9 mouse cellular contexts compared by ENCODE assay signal in the genomic region with DNA sequence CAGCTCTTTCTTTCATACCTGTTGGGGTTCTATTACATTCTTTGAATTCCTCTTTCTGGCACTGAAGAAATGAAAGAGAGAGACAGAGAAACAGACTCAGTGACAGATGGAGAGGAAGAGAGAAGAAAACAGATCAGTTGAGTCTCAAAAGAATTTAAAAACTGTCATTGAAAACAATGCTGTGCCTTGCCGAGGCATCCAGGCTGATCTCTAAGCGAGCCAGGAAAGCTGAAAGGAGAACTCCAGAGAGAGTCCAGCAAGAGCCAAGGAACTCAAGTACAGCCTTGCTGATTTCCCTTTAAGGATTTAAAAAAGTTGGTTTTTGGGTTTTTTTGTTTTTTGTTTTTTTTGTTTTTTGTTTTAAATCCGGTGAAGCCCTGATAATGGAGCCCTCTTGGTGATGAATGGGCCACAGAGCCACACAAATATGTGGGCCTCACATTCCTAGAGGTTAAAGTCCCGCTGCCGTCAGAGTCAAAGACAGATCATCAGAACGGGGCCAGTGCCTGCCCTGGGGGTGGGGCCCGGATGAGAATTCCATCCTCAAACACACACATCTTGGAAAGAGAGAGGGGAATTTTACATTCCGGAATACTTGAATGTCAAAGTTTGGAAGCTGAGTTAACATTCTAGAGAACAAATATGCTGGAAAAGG. TPM values are rescaled to one million over a fixed set of nuclear protein-coding genes. Genes with fewer than 3 reads are reported as not detected.
A peak's percentile ranks its signal among the peaks of the same experiment; 100 is the strongest.
DNase-seq lines count a peak whose midpoint lies in the region; ATAC-seq lines count a peak whose summit lies in the region.
"Had no signal": no experiment of that assay in that cellular context is flagged by ENCODE, and none has a peak within 500 bp of the region (broad histone marks: within the 10 kb centered on the region; RNA-seq: fewer than 3 reads in every experiment).

No protein-coding gene starts in this region.

- no peak for DNase-seq in heart, adult 9 months (ENCODE audit: low spot score in 2 of 2)
- DNase-seq in Muller cell, postnatal 12 days (ENCODE audit: inconsistent ontology term) = peak; percentile 95
- peak; percentile 48 for DNase-seq in embryo, embryonic 10.5 days (ENCODE audit: low spot score)
- peak; percentile 48 to 67 for DNase-seq in kidney, postnatal 36 days
- no peak for DNase-seq in left cerebral cortex, adult 11 months (ENCODE audit: low spot score)
- no peak for DNase-seq in cerebellum, postnatal 25 days
- DNase-seq in cerebellum, adult 11-12 months = no peak
- DNase-seq: liver, postnatal 0 days had no signal

- no peak overlapping the region for H3K4me3 ChIP-seq in heart, embryonic 14.5 days (ENCODE audit: control insufficient read depth in 1 of 2, insufficient read depth in 1 of 2, low read depth in 1 of 2, low read length in 2 of 2)

- WGBS in heart, embryonic 14.5 days = 16% methylated on average over 8 of the region's 8 CpGs

- H3K4me2 ChIP-seq in heart, embryonic 14.5 days (ENCODE audit: low read length) = 0 out of 2 replicates have a peak overlapping the region, but pooled peaks have one; percentile 5

- H3K27me3 ChIP-seq in heart, embryonic 14.5 days (ENCODE audit: control insufficient read depth, insufficient read depth, low read length) = no peaks in the 10 kb centered on the region

- ATAC-seq in heart, embryonic 14.5 days (ENCODE audit: insufficient number of reproducible peaks, insufficient read depth, low FRiP score, low read depth) = no peak

- no peak overlapping the region for H3K27ac ChIP-seq in heart, embryonic 14.5 days (replicated peaks in 1 of 2; ENCODE audit: control insufficient read depth in 1 of 2, insufficient read depth in 1 of 2, low read depth in 2 of 2, low read length in 2 of 2)

- peaks cover 23 to 24% of the 10 kb centered on the region in 2 experiments for H3K4me1 ChIP-seq in heart, embryonic 14.5 days (ENCODE audit: control insufficient read depth in 2 of 2, insufficient read depth in 2 of 2, low read length in 2 of 2)

- H3K9me3 ChIP-seq in heart, embryonic 14.5 days (ENCODE audit: control insufficient read depth, low read length) = no peaks in the 10 kb centered on the region

- H3K36me3 ChIP-seq in heart, embryonic 14.5 days (ENCODE audit: control insufficient read depth, insufficient read depth, low read length) = no peaks in the 10 kb centered on the region

- no peak overlapping the region for H3K9ac ChIP-seq in heart, embryonic 14.5 days (ENCODE audit: low read length)
- H3K9ac ChIP-seq: liver, postnatal 0 days had no signal

RNA-seq across cellular contexts. Expression of gene Egln1, which starts 11.2 kb away (rescaled TPM):
- polyA plus RNA-seq in heart, embryonic 14.5 days (2014; fragmentation: Nextera tagmentation; extraction: Ambion mirVana) = 25.5 and 26.0 TPM in 2 replicates

RNA-seq across cellular contexts. Expression of gene Tsnax, which starts 52.4 kb away (rescaled TPM):
- polyA plus RNA-seq in heart, embryonic 14.5 days (2014; fragmentation: Nextera tagmentation; extraction: Ambion mirVana) = 92.4 and 97.7 TPM in 2 replicates

Comparison
In these comparisons a context has a peak if more than half of its experiments do, and no peak if none do; other contexts are left out.
1. DNase-seq: peak in Muller cell, postnatal 12 days (single experiment), embryo, embryonic 10.5 days (single experiment) and kidney, postnatal 36 days (2 of 2); none in heart, adult 9 months (0 of 2), left cerebral cortex, adult 11 months (single experiment), cerebellum, postnatal 25 days (0 of 2) and cerebellum, adult 11-12 months (single experiment).